Mouse (Mus musculus) thymus, postnatal 10 days (tissue): ENCODE measurements at regions not wholly inside any gene's neighbourhood (a gene's known extent, or its start where the extent isn't known, plus 50 kb on each side); places are given as distances from the start of the nearest gene placed in this dataset.

Experiments
- DNase-seq, 2 experiments: peaks; one replicate each; pipeline ENCODE4 v3.0.0; 2021; ENCODE audit warnings: low spot score in 2 of 2

DNA sequence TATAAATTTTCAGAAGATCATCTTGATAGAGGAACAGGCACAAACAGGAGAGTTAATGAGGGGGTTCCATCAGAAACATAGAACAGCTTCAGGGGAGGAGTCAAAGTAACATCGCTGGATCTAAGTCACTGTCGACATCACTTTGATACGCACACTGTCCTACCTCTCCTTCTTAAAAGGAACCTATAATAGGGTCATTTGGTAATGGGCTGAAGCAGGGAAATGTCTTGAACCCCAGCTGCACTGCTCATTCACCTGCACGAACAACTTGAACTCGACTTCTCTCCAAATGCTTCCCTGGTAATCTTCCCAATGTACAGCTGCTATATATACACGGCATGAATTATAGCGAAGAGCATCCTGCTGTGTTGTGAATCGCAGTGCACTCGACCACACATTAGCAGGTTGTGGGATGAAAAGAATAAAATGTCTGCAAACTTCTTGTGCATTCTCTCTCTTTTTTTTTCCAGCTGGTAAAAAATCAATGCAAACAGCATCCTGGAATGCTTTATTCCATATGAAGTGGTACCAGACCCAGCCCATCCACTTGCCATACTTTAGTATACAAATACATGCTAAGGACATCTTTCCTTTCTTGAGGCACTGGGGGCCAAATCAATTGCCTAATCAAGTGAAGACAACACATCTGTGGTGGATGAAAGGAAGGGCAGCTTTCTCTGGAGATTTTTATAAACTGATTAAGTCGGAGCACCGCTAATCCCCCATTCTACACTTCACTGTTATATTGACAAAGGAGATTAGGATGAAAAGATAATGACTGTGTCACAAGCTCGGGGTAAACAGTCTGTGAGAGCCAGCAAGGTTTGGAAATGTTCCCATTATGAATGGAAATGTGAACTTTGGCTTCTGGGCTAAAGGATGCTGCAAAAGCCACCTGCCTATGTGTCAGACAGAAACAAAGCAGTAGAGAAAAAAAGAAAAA, 325.6 kb upstream of the Itga1 start:
- no peak for DNase-seq

GRCm38 (mm10) chr13:115425610-115426562, 324.1 kb upstream of the Itga1 start:
- DNase-seq, result no peak

DNA sequence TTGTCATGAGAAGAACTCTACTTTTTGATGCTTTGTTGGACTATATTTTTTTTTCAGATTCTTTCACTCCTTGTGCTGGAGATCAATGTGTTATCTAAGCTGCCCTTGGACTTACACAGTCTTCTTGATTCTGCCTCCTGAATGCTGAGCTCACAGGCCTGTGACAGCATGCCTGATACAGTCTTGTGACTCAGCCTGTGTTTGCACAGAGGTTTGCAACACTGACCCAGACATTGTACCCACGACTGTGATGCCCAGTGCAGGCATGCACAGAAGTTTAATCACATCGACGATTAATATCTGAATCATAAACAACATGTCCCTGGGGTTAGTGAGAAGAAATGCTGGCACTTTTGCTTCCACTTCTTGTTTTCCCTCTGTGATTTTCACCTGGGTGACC, 322.0 kb upstream of the Itga1 start:
- DNase-seq, result no peak

- DNase-seq, result no peak
Observed at GRCm38 (mm10) chr13:115421483-115421882, 319.7 kb upstream of the Itga1 start.

DNA sequence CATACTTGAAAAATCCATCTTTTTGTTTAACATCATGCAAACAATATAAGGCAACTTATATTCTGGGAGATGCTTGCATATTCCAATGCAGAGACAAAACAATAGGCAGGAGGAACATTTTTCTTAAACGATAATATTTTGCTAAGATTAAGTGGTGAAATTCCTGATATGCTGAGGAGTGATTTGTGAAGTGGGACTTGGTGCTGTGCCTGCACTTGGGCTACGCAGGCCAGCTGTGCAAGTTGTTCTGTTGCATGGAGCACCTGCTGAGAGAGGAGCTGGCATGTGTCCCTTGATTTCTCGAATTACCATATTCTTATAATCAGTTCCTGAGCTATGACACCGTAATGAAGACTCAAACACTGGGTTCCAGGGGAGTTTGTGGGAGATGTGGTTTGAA, 316.1 kb upstream of the Itga1 start:
- DNase-seq, result no peak

- no peak for DNase-seq
Observed at GRCm38 (mm10) chr13:115413721-115414531, 312.2 kb upstream of the Itga1 start.

- no peak for DNase-seq
Observed at GRCm38 (mm10) chr13:115405916-115406315, 304.2 kb upstream of the Itga1 start.

- no peak for DNase-seq
Observed at GRCm38 (mm10) chr13:115400706-115401215, 299.0 kb upstream of the Itga1 start.

GRCm38 (mm10) chr13:115379682-115380081, 277.9 kb upstream of the Itga1 start:
- DNase-seq, result no peak

GRCm38 (mm10) chr13:115376180-115376880, 274.6 kb upstream of the Itga1 start:
- DNase-seq, result no peak

DNA sequence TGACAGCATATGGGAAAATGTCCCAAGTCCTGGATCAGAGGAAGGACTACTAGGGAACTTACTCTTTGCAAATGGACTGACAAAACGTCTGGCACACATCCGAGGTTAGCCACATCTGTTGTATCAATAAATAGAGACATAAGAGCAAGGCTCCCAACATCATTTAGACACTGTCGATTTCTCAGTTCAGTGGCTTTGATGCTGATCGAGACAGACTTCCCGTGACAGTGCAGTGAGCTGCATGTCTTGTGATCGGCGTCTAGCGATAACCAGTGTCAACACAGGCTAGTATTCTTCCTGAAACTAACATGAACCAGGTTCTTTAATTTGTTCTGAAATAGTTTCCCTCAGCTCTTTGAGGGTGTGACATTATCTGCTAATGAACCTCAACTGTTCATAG, 259.7 kb upstream of the Itga1 start:
- DNase-seq, result no peak

DNA sequence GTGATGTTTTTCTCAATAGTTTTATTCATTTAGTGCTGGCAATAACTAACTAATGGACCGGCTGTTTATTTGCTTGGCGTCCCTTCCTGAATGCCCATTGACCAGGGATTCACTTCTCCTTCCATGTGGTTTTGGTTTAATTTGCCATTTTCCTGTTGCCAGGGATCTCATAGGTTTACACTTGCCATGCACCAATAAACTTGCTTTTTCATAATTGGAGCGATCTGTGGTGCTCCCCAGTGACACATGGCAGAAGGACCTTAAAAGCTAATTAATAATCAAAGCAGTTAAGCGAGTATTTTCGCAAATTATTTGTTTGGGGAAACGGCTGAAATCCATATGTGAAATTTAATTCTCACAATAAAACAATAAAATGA, 245.2 kb upstream of the Itga1 start:
- no peak for DNase-seq

GRCm38 (mm10) chr13:115346115-115347021, 244.6 kb upstream of the Itga1 start:
- DNase-seq, result no peak

GRCm38 (mm10) chr13:115329000-115329960, 227.5 kb upstream of the Itga1 start:
- no peak for DNase-seq

DNA sequence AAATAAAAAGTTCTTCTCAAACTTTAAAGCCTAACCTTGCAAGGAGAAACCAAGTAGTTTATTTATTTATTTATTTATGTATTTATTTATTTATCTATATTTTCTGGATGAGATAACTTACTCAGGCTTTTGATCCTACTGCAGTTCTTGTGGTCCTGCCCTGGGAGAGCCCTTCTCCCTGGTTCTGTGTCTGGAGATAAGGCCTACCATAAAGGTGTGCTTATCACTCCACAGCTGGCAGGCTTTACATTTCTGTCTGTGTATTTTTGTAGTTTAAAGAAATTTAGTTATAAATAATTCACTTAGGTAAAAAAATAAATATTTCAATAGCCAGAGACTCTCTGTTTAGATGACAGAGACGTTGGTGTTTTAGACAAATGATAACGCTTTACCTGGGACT, 224.5 kb upstream of the Itga1 start:
- no peak for DNase-seq

GRCm38 (mm10) chr13:115316681-115317080, 214.9 kb upstream of the Itga1 start:
- no peak for DNase-seq

- DNase-seq, result no peak
Observed at GRCm38 (mm10) chr13:115308586-115308985, 206.8 kb upstream of the Itga1 start.

GRCm38 (mm10) chr13:115287371-115287770, 185.6 kb upstream of the Itga1 start:
- DNase-seq, result no peak

GRCm38 (mm10) chr13:115266164-115266563, 164.4 kb upstream of the Itga1 start:
- no peak for DNase-seq
